Mouse (Mus musculus): ENCODE results near the gene Creb1. TPM values are rescaled to one million over a fixed set of nuclear protein-coding genes. Genes with fewer than 3 reads are reported as not detected.

The Creb1 gene
- polyA plus RNA-seq, 2 experiments = 19.6 to 39.5 TPM

- Histone ChIP-seq H3K9ac (ENCODE audit: low read depth, low read length, severe bottlenecking) (no peak overlapping the region), H3K9me3 (ENCODE audit: control insufficient read depth, low read length) (no peaks in the 10 kb centered on the region), H3K4me3 (replicated peaks; ENCODE audit: low read length) (no peak overlapping the region), H3K27ac (replicated peaks; ENCODE audit: low read depth, low read length) (no peak overlapping the region), H3K36me3 (ENCODE audit: control insufficient read depth, insufficient read depth, low read length) (no peaks in the 10 kb centered on the region), H3K27me3 (ENCODE audit: control insufficient read depth, insufficient read depth, low read length) (no peaks in the 10 kb centered on the region), H3K4me2 (replicated peaks; ENCODE audit: low read depth, low read length, severe bottlenecking) (no peak overlapping the region), H3K4me1 (ENCODE audit: control insufficient read depth, insufficient read depth, low read length) (peaks cover 16% of the 10 kb centered on the region)
- no peak for TF ChIP-seq POLR2A (IDR thresholded peaks at IDR 0.05; ENCODE audit: borderline replicate concordance, extremely low read depth, insufficient read depth, insufficient read length)
- no peak for DNase-seq (ENCODE audit: low spot score)
- WGBS = 83% methylated on average over 5 of the region's 5 CpGs
- no peak for ATAC-seq (ENCODE audit: low FRiP score, low read depth)
Measured at GRCm38 (mm10) chr1:64529781-64530315, 2.6 kb upstream of the Creb1 start.

- H3K27ac ChIP-seq (replicated peaks; ENCODE audit: low read depth, low read length) = no peak overlapping the region
Measured at GRCm38 (mm10) chr1:64531548-64531947, 897 bp upstream of the Creb1 start.

GRCm38 (mm10) chr1:64532067-64532523, 350 bp upstream of the Creb1 start:
- ATAC-seq (ENCODE audit: low FRiP score, low read depth) (peak; percentile 72), DNase-seq (ENCODE audit: low spot score) (peak; percentile 64)
- H3K27me3 ChIP-seq (ENCODE audit: control insufficient read depth, insufficient read depth, low read length) = no peaks in the 10 kb centered on the region
- H3K4me1 ChIP-seq (ENCODE audit: control insufficient read depth, insufficient read depth, low read length) = peaks cover 26% of the 10 kb centered on the region
- peak overlapping the region; percentile 89 for H3K4me2 ChIP-seq (replicated peaks; ENCODE audit: low read depth, low read length, severe bottlenecking)
- WGBS = under 1% methylated on average over 29 of the region's 34 CpGs
- peak overlapping the region; percentile 100 for H3K27ac ChIP-seq (replicated peaks; ENCODE audit: low read depth, low read length)
- peak overlapping the region; percentile 79 for H3K4me3 ChIP-seq (replicated peaks; ENCODE audit: low read length)
- H3K36me3 ChIP-seq (ENCODE audit: control insufficient read depth, insufficient read depth, low read length) = no peaks in the 10 kb centered on the region
- peak overlapping the region; percentile 98 for H3K9ac ChIP-seq (ENCODE audit: low read depth, low read length, severe bottlenecking)
- no peaks in the 10 kb centered on the region for H3K9me3 ChIP-seq (ENCODE audit: control insufficient read depth, low read length)
- no peak for TF ChIP-seq POLR2A (IDR thresholded peaks at IDR 0.05; ENCODE audit: borderline replicate concordance, extremely low read depth, insufficient read depth, insufficient read length)

More at GRCm38 (mm10) chr1:64531548-64531947, 897 bp upstream of the Creb1 start:
- peak overlapping the region; percentile 98 for H3K9ac ChIP-seq (ENCODE audit: low read depth, low read length, severe bottlenecking)
- H3K4me2 ChIP-seq (replicated peaks; ENCODE audit: low read depth, low read length, severe bottlenecking) = peak overlapping the region; percentile 89
- H3K9me3 ChIP-seq (ENCODE audit: control insufficient read depth, low read length) = no peaks in the 10 kb centered on the region
- no peaks in the 10 kb centered on the region for H3K36me3 ChIP-seq (ENCODE audit: control insufficient read depth, insufficient read depth, low read length)
- DNase-seq (ENCODE audit: low spot score) = no peak
- H3K27me3 ChIP-seq (ENCODE audit: control insufficient read depth, insufficient read depth, low read length) = no peaks in the 10 kb centered on the region
- TF ChIP-seq POLR2A (IDR thresholded peaks at IDR 0.05; ENCODE audit: borderline replicate concordance, extremely low read depth, insufficient read depth, insufficient read length) = no peak
- 13% methylated on average over 7 of the region's 7 CpGs for WGBS
- ATAC-seq (ENCODE audit: low FRiP score, low read depth) = no peak
- H3K4me1 ChIP-seq (ENCODE audit: control insufficient read depth, insufficient read depth, low read length) = peaks cover 26% of the 10 kb centered on the region
- peak overlapping the region; percentile 79 for H3K4me3 ChIP-seq (replicated peaks; ENCODE audit: low read length)

- under 1% methylated on average over 31 of the region's 35 CpGs for WGBS
- TF ChIP-seq POLR2A (IDR thresholded peaks at IDR 0.05; ENCODE audit: borderline replicate concordance, extremely low read depth, insufficient read depth, insufficient read length) = peak; percentile 47; the same call in 1 of the 2 replicates
- Histone ChIP-seq H3K27me3 (ENCODE audit: control insufficient read depth, insufficient read depth, low read length) (no peaks in the 10 kb centered on the region), H3K9ac (ENCODE audit: low read depth, low read length, severe bottlenecking) (peak overlapping the region; percentile 98), H3K9me3 (ENCODE audit: control insufficient read depth, low read length) (no peaks in the 10 kb centered on the region), H3K27ac (replicated peaks; ENCODE audit: low read depth, low read length) (peak overlapping the region; percentile 100), H3K36me3 (ENCODE audit: control insufficient read depth, insufficient read depth, low read length) (no peaks in the 10 kb centered on the region), H3K4me1 (ENCODE audit: control insufficient read depth, insufficient read depth, low read length) (peaks cover 31% of the 10 kb centered on the region), H3K4me2 (replicated peaks; ENCODE audit: low read depth, low read length, severe bottlenecking) (peak overlapping the region; percentile 52), H3K4me3 (replicated peaks; ENCODE audit: low read length) (peak overlapping the region; percentile 79)
- DNase-seq (ENCODE audit: low spot score) = no peak
- ATAC-seq (ENCODE audit: low FRiP score, low read depth) = no peak
Measured at GRCm38 (mm10) chr1:64533471-64534443, 1.3 kb downstream of the Creb1 start.

GRCm38 (mm10) chr1:64538837-64539367, 6.5 kb downstream of the Creb1 start:
- peaks cover 22% of the 10 kb centered on the region for H3K4me1 ChIP-seq (ENCODE audit: control insufficient read depth, insufficient read depth, low read length)
- H3K27ac ChIP-seq (replicated peaks; ENCODE audit: low read depth, low read length) = no peak overlapping the region
- H3K36me3 ChIP-seq (ENCODE audit: control insufficient read depth, insufficient read depth, low read length) = no peaks in the 10 kb centered on the region
- no peak overlapping the region for H3K9ac ChIP-seq (ENCODE audit: low read depth, low read length, severe bottlenecking)
- no peak overlapping the region for H3K4me3 ChIP-seq (replicated peaks; ENCODE audit: low read length)
- H3K4me2 ChIP-seq (replicated peaks; ENCODE audit: low read depth, low read length, severe bottlenecking) = no peak overlapping the region
- WGBS = 93% methylated on average over 3 of the region's 3 CpGs
- H3K9me3 ChIP-seq (ENCODE audit: control insufficient read depth, low read length) = no peaks in the 10 kb centered on the region
- H3K27me3 ChIP-seq (ENCODE audit: control insufficient read depth, insufficient read depth, low read length) = no peaks in the 10 kb centered on the region
- no peak for TF ChIP-seq POLR2A (IDR thresholded peaks at IDR 0.05; ENCODE audit: borderline replicate concordance, extremely low read depth, insufficient read depth, insufficient read length)
- DNase-seq (ENCODE audit: low spot score) (no peak), ATAC-seq (ENCODE audit: low FRiP score, low read depth) (no peak)
